Mouse (Mus musculus) midbrain, embryonic 12.5 days (tissue): Measurements from ENCODE around the gene Caskin2. TPM values are rescaled to one million over a fixed set of nuclear protein-coding genes. Genes with fewer than 3 reads are reported as not detected.

ENCODE experiments used
- ATAC-seq: fragments of 200-750 bp; cut with Nextera tagmentation; 2 replicates; pipeline ENCODE4 v1.8.0; 2017; ENCODE audit warnings: low read depth, moderate TSS enrichment, moderate library complexity; ENCODE audit not compliant: low FRiP score
- H3K27ac ChIP-seq: fragments of 300-500 bp; sonication (generic); replicated peaks from 2 replicates; pipeline ENCODE4 v1.5.1; 2016; ENCODE audit warnings: mild to moderate bottlenecking
- H3K27me3 ChIP-seq: fragments of 300-500 bp; sonication (generic); 2 replicates; pipeline ENCODE4 v1.6.1; 2016; ENCODE audit warnings: mild to moderate bottlenecking
- H3K36me3 ChIP-seq: fragments of 300-500 bp; sonication (generic); 2 replicates; pipeline ENCODE4 v1.6.1; 2016
- H3K4me1 ChIP-seq: fragments of 300-500 bp; sonication (generic); 2 replicates; pipeline ENCODE4 v1.6.1; 2016
- H3K4me2 ChIP-seq: fragments of 300-500 bp; sonication (generic); replicated peaks from 2 replicates; pipeline ENCODE4 v1.6.1; 2016; ENCODE audit warnings: mild to moderate bottlenecking, moderate library complexity
- H3K4me3 ChIP-seq: fragments of 300-500 bp; sonication (generic); 2 replicates; pipeline ENCODE4 v1.5.1; 2016; ENCODE audit warnings: mild to moderate bottlenecking
- H3K9ac ChIP-seq: fragments of 300-500 bp; sonication (generic); replicated peaks from 2 replicates; pipeline ENCODE4 v1.6.1; 2016; ENCODE audit warnings: mild to moderate bottlenecking, moderate library complexity
- H3K9me3 ChIP-seq: fragments of 300-500 bp; sonication (generic); 2 replicates; pipeline ENCODE4 v1.6.1; 2016; ENCODE audit warnings: mild to moderate bottlenecking
- WGBS: fragments of 180-500 bp; shearing (Covaris S2); methylation state at CpG from one replicate; pipeline ENCODE4 v1.1.7; 2016; 5-methylcytosine and 5-hydroxymethylcytosine counted together
- polyA plus RNA-seq: library from polyadenylated mRNA; unstranded; fragments of >200 nt; fragmentation: Nextera tagmentation; extraction: Ambion mirVana; gene quantifications from 2 replicates; pipeline ENCODE4 v1.2.1, GENCODE M21; 2016

Gene Caskin2
- polyA plus RNA-seq, 1 experiment from 2014 or later: 15.5 TPM

- Histone ChIP-seq H3K27ac (no peak overlapping the region), H3K4me1 (peaks cover 72% of the 10 kb centered on the region), H3K36me3 (peaks cover 27% of the 10 kb centered on the region), H3K27me3 (no peaks in the 10 kb centered on the region), H3K4me3 (peak overlapping the region; percentile 94), H3K9ac (peak overlapping the region; percentile 76; the same call in 1 of the 2 replicates), H3K9me3 (no peaks in the 10 kb centered on the region), H3K4me2 (peak overlapping the region; percentile 90)
- WGBS: 41% methylated on average over 7 of the region's 7 CpGs
- ATAC-seq: no peak
These were observed 1.3 kb downstream of the Caskin2 start for GRCm38 (mm10) chr11:115812095-115812494.

- 88% methylated on average over 20 of the region's 20 CpGs for WGBS
- Histone ChIP-seq H3K9me3 (no peaks in the 10 kb centered on the region), H3K4me3 (peak overlapping the region; percentile 94), H3K36me3 (peaks cover 27% of the 10 kb centered on the region), H3K27ac (no peak overlapping the region), H3K4me1 (peaks cover 74% of the 10 kb centered on the region), H3K4me2 (peak overlapping the region; percentile 90), H3K27me3 (no peaks in the 10 kb centered on the region), H3K9ac (no peak overlapping the region; the same call in 1 of the 2 replicates)
- ATAC-seq: no peak
These were observed 1.9 kb downstream of the Caskin2 start for GRCm38 (mm10) chr11:115811381-115812093.

GRCm38 (mm10) chr11:115810377-115810776 is 3.1 kb downstream of the Caskin2 start:
- no peak for ATAC-seq
- no peak overlapping the region; the same call in 1 of the 2 replicates for H3K4me2 ChIP-seq
- H3K9me3 ChIP-seq: no peaks in the 10 kb centered on the region
- H3K4me3 ChIP-seq: no peak overlapping the region
- peaks cover 67% of the 10 kb centered on the region for H3K4me1 ChIP-seq
- H3K27me3 ChIP-seq: no peaks in the 10 kb centered on the region
- WGBS: 84% methylated on average over 14 of the region's 14 CpGs
- H3K9ac ChIP-seq: no peak overlapping the region
- H3K27ac ChIP-seq: no peak overlapping the region
- peaks cover 34% of the 10 kb centered on the region for H3K36me3 ChIP-seq

- peaks cover 44% of the 10 kb centered on the region for H3K36me3 ChIP-seq
- no peak overlapping the region for H3K4me3 ChIP-seq
- peak overlapping the region; percentile 16; the same call in 1 of the 2 replicates for H3K9ac ChIP-seq
- peak overlapping the region; percentile 39; the same call in 1 of the 2 replicates for H3K27ac ChIP-seq
- H3K9me3 ChIP-seq: no peaks in the 10 kb centered on the region
- no peaks in the 10 kb centered on the region for H3K27me3 ChIP-seq
- H3K4me1 ChIP-seq: peaks cover 62% of the 10 kb centered on the region
- no peak for ATAC-seq
- WGBS: 75% methylated on average over 8 of the region's 8 CpGs
- peak overlapping the region; percentile 10; the same call in 1 of the 2 replicates for H3K4me2 ChIP-seq
These were observed 4.1 kb downstream of the Caskin2 start for GRCm38 (mm10) chr11:115809311-115809781.

GRCm38 (mm10) chr11:115808696-115809310 is 4.6 kb downstream of the Caskin2 start:
- Histone ChIP-seq H3K27me3 (no peaks in the 10 kb centered on the region), H3K4me2 (peak overlapping the region; percentile 10; the same call in 1 of the 2 replicates), H3K27ac (peak overlapping the region; percentile 39), H3K4me3 (no peak overlapping the region), H3K9ac (peak overlapping the region; percentile 16; the same call in 1 of the 2 replicates), H3K36me3 (peaks cover 47% of the 10 kb centered on the region), H3K4me1 (peaks cover 60% of the 10 kb centered on the region), H3K9me3 (no peaks in the 10 kb centered on the region)
- WGBS: 75% methylated on average over 10 of the region's 10 CpGs
- no peak for ATAC-seq

- H3K9ac ChIP-seq: no peak overlapping the region
- no peak overlapping the region for H3K4me2 ChIP-seq
- H3K4me1 ChIP-seq: peaks cover 59% of the 10 kb centered on the region
- H3K27ac ChIP-seq: peak overlapping the region; percentile 39
- no peaks in the 10 kb centered on the region for H3K27me3 ChIP-seq
- no peaks in the 10 kb centered on the region for H3K9me3 ChIP-seq
- no peak for ATAC-seq
- 59% methylated on average over 11 of the region's 11 CpGs for WGBS
- H3K4me3 ChIP-seq: no peak overlapping the region
- H3K36me3 ChIP-seq: peaks cover 56% of the 10 kb centered on the region
These were observed 5.5 kb downstream of the Caskin2 start for GRCm38 (mm10) chr11:115807971-115808370.

GRCm38 (mm10) chr11:115807306-115807705 is 6.1 kb downstream of the Caskin2 start:
- Histone ChIP-seq H3K36me3 (peaks cover 62% of the 10 kb centered on the region), H3K4me1 (peaks cover 52% of the 10 kb centered on the region), H3K27me3 (no peaks in the 10 kb centered on the region), H3K9me3 (no peaks in the 10 kb centered on the region), H3K4me2 (no peak overlapping the region), H3K27ac (peak overlapping the region; percentile 39), H3K9ac (no peak overlapping the region), H3K4me3 (no peak overlapping the region)
- no peak; the same call in 1 of the 2 replicates for ATAC-seq
- 82% methylated on average over 6 of the region's 6 CpGs for WGBS

GRCm38 (mm10) chr11:115806154-115806553 is 7.3 kb downstream of the Caskin2 start:
- ATAC-seq: no peak
- Histone ChIP-seq H3K4me3 (no peak overlapping the region), H3K4me1 (peaks cover 41% of the 10 kb centered on the region), H3K4me2 (no peak overlapping the region), H3K9ac (no peak overlapping the region), H3K36me3 (peaks cover 71% of the 10 kb centered on the region), H3K27ac (no peak overlapping the region), H3K9me3 (no peaks in the 10 kb centered on the region), H3K27me3 (no peaks in the 10 kb centered on the region)
- WGBS: 93% methylated on average over 10 of the region's 10 CpGs

GRCm38 (mm10) chr11:115805005-115805404 is 8.4 kb downstream of the Caskin2 start:
- H3K9me3 ChIP-seq: no peaks in the 10 kb centered on the region
- H3K36me3 ChIP-seq: peaks cover 71% of the 10 kb centered on the region
- no peak overlapping the region for H3K27ac ChIP-seq
- H3K9ac ChIP-seq: no peak overlapping the region
- no peaks in the 10 kb centered on the region for H3K27me3 ChIP-seq
- H3K4me1 ChIP-seq: peaks cover 31% of the 10 kb centered on the region
- H3K4me2 ChIP-seq: no peak overlapping the region
- no peak overlapping the region for H3K4me3 ChIP-seq
- WGBS: 93% methylated on average over 7 of the region's 7 CpGs
- no peak for ATAC-seq

- H3K4me3 ChIP-seq: no peak overlapping the region
- no peak for ATAC-seq
- peaks cover 88% of the 10 kb centered on the region for H3K36me3 ChIP-seq
- no peak overlapping the region for H3K9ac ChIP-seq
- no peaks in the 10 kb centered on the region for H3K27me3 ChIP-seq
- 92% methylated on average over 24 of the region's 24 CpGs for WGBS
- no peak overlapping the region for H3K27ac ChIP-seq
- H3K4me2 ChIP-seq: no peak overlapping the region
- no peaks in the 10 kb centered on the region for H3K9me3 ChIP-seq
- peaks cover 13% of the 10 kb centered on the region for H3K4me1 ChIP-seq
These were observed 10.2 kb downstream of the Caskin2 start for GRCm38 (mm10) chr11:115803072-115803709.

- H3K4me2 ChIP-seq: no peak overlapping the region
- WGBS: 93% methylated on average over 18 of the region's 18 CpGs
- H3K4me3 ChIP-seq: no peak overlapping the region
- H3K9me3 ChIP-seq: no peaks in the 10 kb centered on the region
- H3K27ac ChIP-seq: no peak overlapping the region
- no peaks in the 10 kb centered on the region for H3K4me1 ChIP-seq
- no peaks in the 10 kb centered on the region for H3K27me3 ChIP-seq
- ATAC-seq: no peak
- no peak overlapping the region for H3K9ac ChIP-seq
- H3K36me3 ChIP-seq: peaks cover 95% of the 10 kb centered on the region
These were observed 12.5 kb downstream of the Caskin2 start for GRCm38 (mm10) chr11:115800981-115801380.

- no peak overlapping the region for H3K4me3 ChIP-seq
- H3K9ac ChIP-seq: no peak overlapping the region
- no peaks in the 10 kb centered on the region for H3K9me3 ChIP-seq
- no peak overlapping the region for H3K4me2 ChIP-seq
- H3K27ac ChIP-seq: no peak overlapping the region
- ATAC-seq: no peak
- WGBS: 82% methylated on average over 9 of the region's 9 CpGs
- H3K4me1 ChIP-seq: no peaks in the 10 kb centered on the region
- peaks cover 100% of the 10 kb centered on the region for H3K36me3 ChIP-seq
- no peaks in the 10 kb centered on the region for H3K27me3 ChIP-seq
These were observed 15.8 kb downstream of the Caskin2 start for GRCm38 (mm10) chr11:115797665-115798064.
